Mouse (Mus musculus) frontal cortex, postnatal 10 days (tissue): ENCODE results near the gene Dpp6.

ENCODE experiments used
- DNase-seq, 2 experiments: peaks; one replicate each; pipeline ENCODE4 v3.0.0; 2022; ENCODE audit warnings: low spot score in 2 of 2, mixed read lengths in 1 of 2

Dpp6 gene

GRCm38 (mm10) chr5:26816975-26817941 lies at the start of gene Dpp6:
Dpp6 (plus strand) TSS chr5:26817203.
- peak; percentile 3 to 18 for DNase-seq

GRCm38 (mm10) chr5:26783955-26784354 lies 33.0 kb upstream of the Dpp6 start:
- no peak for DNase-seq

- no peak for DNase-seq
Observed at GRCm38 (mm10) chr5:26795524-26795923, 21.5 kb upstream of the Dpp6 start.

- no peak for DNase-seq
Observed at GRCm38 (mm10) chr5:26835972-26836371, 19.0 kb downstream of the Dpp6 start.

- no peak for DNase-seq
Observed at GRCm38 (mm10) chr5:26841151-26841550, 24.1 kb downstream of the Dpp6 start.

- no peak for DNase-seq
Observed at GRCm38 (mm10) chr5:26854746-26855145, 37.7 kb downstream of the Dpp6 start.

GRCm38 (mm10) chr5:26875449-26875848 lies 58.4 kb downstream of the Dpp6 start:
- no peak for DNase-seq

GRCm38 (mm10) chr5:26887496-26887895 lies 70.5 kb downstream of the Dpp6 start:
- no peak for DNase-seq

- no peak for DNase-seq
Observed at GRCm38 (mm10) chr5:26888080-26888479, 71.1 kb downstream of the Dpp6 start.

GRCm38 (mm10) chr5:26894346-26894745 lies 77.3 kb downstream of the Dpp6 start:
- no peak for DNase-seq

- peak; percentile 12 to 42 for DNase-seq
Observed at GRCm38 (mm10) chr5:26903786-26904185, 86.8 kb downstream of the Dpp6 start.

GRCm38 (mm10) chr5:26904324-26905041 lies 87.5 kb downstream of the Dpp6 start:
- peak; percentile 27 to 41 for DNase-seq

- DNase-seq, result no peak
Observed at GRCm38 (mm10) chr5:26907151-26907550, 90.1 kb downstream of the Dpp6 start.

- DNase-seq, result no peak
Observed at GRCm38 (mm10) chr5:26908612-26909011, 91.6 kb downstream of the Dpp6 start.

GRCm38 (mm10) chr5:26910353-26910752 lies 93.3 kb downstream of the Dpp6 start:
- DNase-seq, result no peak

- DNase-seq, result no peak
Observed at GRCm38 (mm10) chr5:26911965-26912364, 95.0 kb downstream of the Dpp6 start.

- DNase-seq, result no peak
Observed at GRCm38 (mm10) chr5:26918763-26919162, 101.8 kb downstream of the Dpp6 start.

- DNase-seq, result no peak
Observed at GRCm38 (mm10) chr5:26924552-26924951, 107.5 kb downstream of the Dpp6 start.

- no peak for DNase-seq
Observed at GRCm38 (mm10) chr5:26932413-26933122, 115.6 kb downstream of the Dpp6 start.

- DNase-seq, result no peak
Observed at GRCm38 (mm10) chr5:26934911-26935310, 117.9 kb downstream of the Dpp6 start.

- DNase-seq, result no peak
Observed at GRCm38 (mm10) chr5:26941471-26941870, 124.5 kb downstream of the Dpp6 start.
